Mouse (Mus musculus) midbrain, embryonic 11.5 days (tissue): ENCODE measurements at regions not wholly inside any gene's neighbourhood (a gene's known extent, or its start where the extent isn't known, plus 50 kb on each side); places are given as distances from the start of the nearest gene placed in this dataset.
A peak's percentile ranks its signal among the peaks of the same experiment; 100 is the strongest.

Experiments
- ATAC-seq: fragments of 200-750 bp; cut with Nextera tagmentation; 2 replicates; pipeline ENCODE4 v1.8.0; 2017; ENCODE audit warnings: moderate TSS enrichment, moderate library complexity; ENCODE audit not compliant: low FRiP score
- DNase-seq: peaks from one replicate; pipeline ENCODE4 v3.0.0; 2015; ENCODE audit warnings: low spot score; ENCODE audit errors: missing footprints
- H3K27ac ChIP-seq: fragments of 300-500 bp; sonication (generic); 2 replicates; pipeline ENCODE4 v1.5.1; 2014; ENCODE audit warnings: low read depth, low read length
- H3K27me3 ChIP-seq: fragments of 300-500 bp; sonication (generic); 2 replicates; pipeline ENCODE4 v1.6.1; 2014; ENCODE audit warnings: mild to moderate bottlenecking, low read length, moderate library complexity, mixed read lengths; ENCODE audit not compliant: control insufficient read depth, insufficient read depth
- H3K36me3 ChIP-seq: fragments of 300-500 bp; sonication (generic); 2 replicates; pipeline ENCODE4 v1.6.1; 2014; ENCODE audit warnings: mild to moderate bottlenecking, low read length, moderate library complexity, mixed read lengths; ENCODE audit not compliant: control insufficient read depth, insufficient read depth
- H3K4me1 ChIP-seq: fragments of 300-500 bp; sonication (generic); 2 replicates; pipeline ENCODE4 v1.6.1; 2014; ENCODE audit warnings: low read length; ENCODE audit not compliant: control insufficient read depth, insufficient read depth
- H3K4me2 ChIP-seq: fragments of 300-500 bp; sonication (generic); 2 replicates; pipeline ENCODE4 v1.6.1; 2014; ENCODE audit warnings: mild to moderate bottlenecking, moderate library complexity
- H3K4me3 ChIP-seq: fragments of 300-500 bp; sonication (generic); 2 replicates; pipeline ENCODE4 v1.5.1; 2014; ENCODE audit warnings: low read depth, low read length
- H3K9ac ChIP-seq: fragments of 300-500 bp; sonication (generic); 2 replicates; pipeline ENCODE4 v1.6.1; 2014; ENCODE audit warnings: low read length
- H3K9me3 ChIP-seq: fragments of 300-500 bp; sonication (generic); 2 replicates; pipeline ENCODE4 v1.6.1; 2016; ENCODE audit warnings: low read length; ENCODE audit not compliant: control insufficient read depth
- WGBS: fragments of 180-500 bp; shearing (Covaris S2); extraction: QIAGEN DNeasy Blood & Tissue Kit; methylation state at CpG from one replicate; pipeline ENCODE4 v1.1.7; 2014; 5-methylcytosine and 5-hydroxymethylcytosine counted together

DNA sequence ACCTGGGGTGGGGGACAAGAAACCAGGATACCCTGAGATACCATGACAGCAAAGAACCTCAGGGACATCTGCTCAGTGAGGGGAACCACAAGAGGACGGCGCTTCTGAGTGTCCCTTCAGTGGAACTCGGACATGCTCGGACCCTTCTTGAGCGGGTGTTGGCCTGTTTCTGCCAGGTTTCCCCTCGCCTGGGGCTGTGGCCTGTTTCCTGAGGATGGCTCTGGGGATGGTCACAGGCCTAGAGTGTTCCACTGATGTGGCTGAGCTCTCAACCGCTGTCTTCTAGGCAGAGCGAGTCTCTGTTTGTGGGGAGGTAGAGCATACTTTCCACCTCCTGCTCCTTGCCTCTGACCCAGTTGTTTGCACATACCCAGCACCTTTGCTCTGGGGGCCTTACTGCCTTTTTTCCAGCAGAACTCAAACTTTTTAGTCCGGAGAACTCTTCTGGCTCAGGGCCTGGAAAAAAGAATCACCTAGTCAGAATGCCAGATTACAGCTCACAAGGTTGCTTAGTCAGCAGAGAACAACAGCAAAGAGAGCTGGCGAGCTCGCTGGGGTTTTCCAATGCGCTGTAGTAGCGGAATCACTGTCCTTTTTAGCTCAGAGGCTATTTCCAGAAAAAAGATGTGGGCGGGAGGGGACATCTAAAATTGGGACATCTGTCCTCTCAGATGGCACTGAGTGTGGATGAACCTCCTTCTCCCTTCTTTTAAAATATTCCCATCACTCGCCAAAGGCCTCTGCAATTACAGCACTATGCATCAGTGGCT lies 65.3 kb downstream of the Med10 start:
- Histone ChIP-seq H3K4me3 (no peak overlapping the region), H3K9me3 (no peaks in the 10 kb centered on the region), H3K4me1 (no peaks in the 10 kb centered on the region), H3K9ac (no peak overlapping the region), H3K4me2 (no peak overlapping the region), H3K27ac (no peak overlapping the region), H3K27me3 (no peaks in the 10 kb centered on the region), H3K36me3 (no peaks in the 10 kb centered on the region)
- 86% methylated on average over 15 of the region's 15 CpGs for WGBS
- DNase-seq (no peak), ATAC-seq (no peak)

DNA sequence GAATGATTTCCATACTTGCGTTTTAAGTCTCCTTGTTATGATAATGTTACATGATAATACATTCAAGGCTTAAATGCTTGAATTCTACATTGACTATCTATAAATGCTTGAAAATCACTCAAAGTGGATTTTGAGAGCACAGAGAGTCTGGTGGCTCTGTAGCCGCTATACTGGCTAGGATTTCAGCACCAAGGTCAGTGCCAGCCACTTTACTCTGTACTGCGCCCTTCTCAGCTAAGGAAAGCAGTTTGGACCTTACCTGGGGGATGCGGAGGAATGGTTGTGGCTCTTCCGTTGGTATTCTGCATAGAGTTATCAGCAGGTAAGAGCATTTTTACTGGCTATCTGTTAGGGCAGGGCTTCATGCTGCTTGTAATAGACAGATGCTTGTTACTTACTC lies 94.3 kb downstream of the Med10 start:
- Histone ChIP-seq H3K9me3 (no peaks in the 10 kb centered on the region), H3K9ac (no peak overlapping the region), H3K4me2 (no peak overlapping the region), H3K36me3 (no peaks in the 10 kb centered on the region), H3K27ac (no peak overlapping the region), H3K4me1 (no peaks in the 10 kb centered on the region), H3K4me3 (no peak overlapping the region), H3K27me3 (no peaks in the 10 kb centered on the region)
- 23% methylated on average over 5 of the region's 5 CpGs for WGBS
- DNase-seq (peak; percentile 89), ATAC-seq (no peak)

DNA sequence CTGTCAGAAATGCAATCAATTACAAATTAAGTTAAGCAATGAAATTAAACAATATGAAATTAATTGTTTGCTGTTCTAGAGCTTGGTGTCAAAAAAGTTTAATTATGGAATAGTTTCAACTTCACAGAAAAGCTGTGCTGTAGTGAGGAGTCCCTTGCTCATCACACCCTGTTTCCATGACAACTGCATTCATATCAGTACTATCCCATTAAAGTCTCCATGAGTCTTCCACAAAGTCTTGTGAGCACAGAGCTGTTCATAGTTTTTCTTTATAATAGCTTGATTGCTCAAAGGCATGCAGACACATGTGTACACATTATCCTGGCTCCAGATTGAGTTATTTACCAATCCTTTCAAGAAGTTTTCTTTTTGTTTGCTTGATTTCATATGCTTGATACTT lies 98.9 kb downstream of the Med10 start:
- Histone ChIP-seq H3K9ac (no peak overlapping the region), H3K27ac (no peak overlapping the region), H3K36me3 (no peaks in the 10 kb centered on the region), H3K4me3 (no peak overlapping the region), H3K9me3 (no peaks in the 10 kb centered on the region), H3K4me1 (no peaks in the 10 kb centered on the region), H3K4me2 (no peak overlapping the region), H3K27me3 (no peaks in the 10 kb centered on the region)
- DNase-seq (no peak), ATAC-seq (no peak)

DNA sequence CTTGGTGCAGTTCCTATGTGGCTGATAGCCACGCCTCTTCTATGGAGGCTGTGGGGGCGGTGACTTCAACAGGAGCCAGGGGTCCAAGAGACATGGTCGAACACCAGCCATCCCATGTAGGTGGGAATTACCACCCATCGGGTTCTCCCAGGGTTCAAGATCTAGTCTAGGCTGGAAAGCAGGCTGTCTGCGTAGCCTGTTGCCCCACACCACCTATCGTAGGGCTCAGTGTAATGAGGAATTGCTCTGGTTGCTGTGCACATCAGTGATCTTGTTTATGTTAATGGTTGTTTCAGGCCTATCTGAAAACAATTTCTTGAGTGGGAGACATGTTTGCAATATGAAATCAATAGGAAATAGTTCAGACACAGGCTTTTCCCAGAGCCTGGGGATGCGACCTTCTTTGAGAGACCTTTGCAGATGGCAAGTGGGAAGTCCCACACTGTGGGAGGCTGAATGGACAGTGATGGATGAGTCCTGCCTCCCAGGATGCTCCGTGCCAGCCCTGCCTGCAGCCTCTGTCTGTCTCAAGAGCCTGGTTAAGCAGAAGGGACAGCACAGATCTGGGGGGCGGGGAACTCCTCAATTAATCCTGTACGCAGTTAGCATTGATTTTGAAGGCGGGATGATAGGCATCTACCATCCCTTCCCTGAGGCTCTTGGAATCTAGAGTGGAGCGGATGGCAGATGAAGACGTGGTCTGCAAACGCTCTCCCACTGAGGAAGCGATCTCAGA lies 104.8 kb downstream of the Med10 start:
- Histone ChIP-seq H3K9me3 (no peaks in the 10 kb centered on the region), H3K4me3 (no peak overlapping the region), H3K27ac (no peak overlapping the region), H3K4me2 (no peak overlapping the region), H3K27me3 (no peaks in the 10 kb centered on the region), H3K9ac (no peak overlapping the region), H3K36me3 (no peaks in the 10 kb centered on the region), H3K4me1 (no peaks in the 10 kb centered on the region)
- ATAC-seq = peak; percentile 44; the same call in 1 of the 2 replicates
- DNase-seq = no peak
- WGBS = 79% methylated on average over 15 of the region's 15 CpGs

GRCm38 (mm10) chr13:69915796-69916195 lies 113.6 kb downstream of the Med10 start:
- ATAC-seq = no peak
- 81% methylated on average over 3 of the region's 3 CpGs for WGBS

DNA sequence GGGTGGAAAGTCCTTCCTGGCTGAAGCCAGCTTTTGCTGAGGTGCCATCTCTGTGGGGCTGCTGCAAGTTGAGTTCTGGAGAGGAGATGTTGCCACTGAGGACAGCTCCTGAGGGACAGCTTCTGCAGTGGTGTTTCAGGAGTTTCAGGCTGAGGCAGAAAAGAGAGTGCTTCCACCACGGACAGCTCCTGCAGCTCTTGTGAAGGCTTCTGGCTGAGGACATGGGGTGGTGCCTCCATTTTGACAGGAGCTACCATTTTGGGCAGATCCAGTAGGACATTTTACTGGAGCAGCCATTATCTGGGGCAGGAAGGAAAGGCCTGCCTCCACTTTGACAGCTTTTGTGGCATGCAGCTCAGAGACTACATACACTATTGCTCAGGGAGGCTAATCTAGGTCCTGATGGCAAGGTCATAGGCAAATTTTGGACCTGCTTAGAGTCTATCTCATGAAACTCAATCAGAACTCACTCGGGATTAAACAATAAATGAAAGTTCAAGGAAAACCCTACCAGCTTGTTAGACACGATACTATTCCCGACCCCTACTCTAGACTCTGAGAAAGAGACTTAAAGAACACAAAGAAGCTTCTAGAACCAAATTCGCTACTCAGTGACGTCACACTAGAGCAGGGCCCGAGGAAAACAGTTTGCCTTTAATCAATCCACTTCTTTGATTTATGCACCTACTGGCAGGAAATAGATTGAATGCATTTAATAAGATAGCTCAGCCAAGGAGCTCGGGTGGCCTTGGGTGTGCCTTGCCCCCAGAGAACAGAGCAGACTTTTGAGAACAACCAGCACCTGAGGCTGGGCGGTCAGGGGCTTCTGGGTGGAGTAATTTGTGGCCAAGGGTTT lies 130.7 kb downstream of the Med10 start:
- Histone ChIP-seq H3K4me3 (no peak overlapping the region), H3K36me3 (no peaks in the 10 kb centered on the region), H3K27ac (peak overlapping the region; percentile 26; the same call in 1 of the 2 replicates), H3K4me1 (peaks cover 10% of the 10 kb centered on the region), H3K9me3 (no peaks in the 10 kb centered on the region), H3K27me3 (no peaks in the 10 kb centered on the region), H3K9ac (no peak overlapping the region), H3K4me2 (peak overlapping the region; percentile 8; the same call in 1 of the 2 replicates)
- ATAC-seq (no peak; the same call in 1 of the 2 replicates), DNase-seq (peak; percentile 84)
- 58% methylated on average over 9 of the region's 9 CpGs for WGBS

More at GRCm38 (mm10) chr13:69915796-69916195, 113.6 kb downstream of the Med10 start:
- Histone ChIP-seq H3K9me3 (no peaks in the 10 kb centered on the region; the same call in 1 of the 2 replicates), H3K9ac (no peak overlapping the region), H3K4me1 (no peaks in the 10 kb centered on the region), H3K4me2 (no peak overlapping the region), H3K4me3 (no peak overlapping the region), H3K27me3 (no peaks in the 10 kb centered on the region), H3K36me3 (no peaks in the 10 kb centered on the region), H3K27ac (no peak overlapping the region)
- DNase-seq = no peak

- WGBS = 21% methylated on average over 6 of the region's 6 CpGs
- H3K9me3 ChIP-seq = no peaks in the 10 kb centered on the region
These were observed 131.3 kb downstream of the Med10 start for GRCm38 (mm10) chr13:69933551-69933845.

DNA sequence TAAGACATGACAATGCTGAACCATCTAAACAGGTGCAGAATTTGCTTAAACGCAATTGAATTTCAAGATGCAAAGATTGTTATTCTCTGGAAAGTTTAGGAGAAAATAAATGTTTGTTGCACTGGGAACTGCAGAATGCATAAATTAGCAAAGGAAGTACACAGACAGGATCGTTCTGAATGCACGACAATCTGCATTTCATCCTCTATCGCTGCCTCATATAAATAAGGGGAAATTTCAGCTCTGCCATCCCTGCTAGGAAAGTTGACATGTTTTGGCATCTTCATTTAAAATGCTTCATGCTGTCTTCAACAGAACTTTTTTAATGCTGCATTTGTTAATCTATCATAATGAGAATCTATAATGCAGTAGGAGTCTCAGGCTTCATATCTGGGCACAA lies 137.6 kb downstream of the Med10 start:
- no peak overlapping the region for H3K4me3 ChIP-seq
- 92% methylated on average over 4 of the region's 4 CpGs for WGBS
- no peak overlapping the region for H3K4me2 ChIP-seq
- H3K9me3 ChIP-seq = no peaks in the 10 kb centered on the region
- no peak overlapping the region for H3K9ac ChIP-seq
- H3K4me1 ChIP-seq = peaks cover 6% of the 10 kb centered on the region
- no peaks in the 10 kb centered on the region for H3K36me3 ChIP-seq
- H3K27ac ChIP-seq = no peak overlapping the region
- no peak for DNase-seq
- H3K27me3 ChIP-seq = no peaks in the 10 kb centered on the region
- ATAC-seq = no peak

More at GRCm38 (mm10) chr13:69933551-69933845, 131.3 kb downstream of the Med10 start:
- DNase-seq = peak; percentile 98
- Histone ChIP-seq H3K27ac (peak overlapping the region; percentile 2; the same call in 1 of the 2 replicates), H3K4me3 (no peak overlapping the region), H3K9ac (no peak overlapping the region; the same call in 1 of the 2 replicates), H3K36me3 (no peaks in the 10 kb centered on the region), H3K4me2 (peak overlapping the region; percentile 8), H3K4me1 (peaks cover 10% of the 10 kb centered on the region), H3K27me3 (no peaks in the 10 kb centered on the region)
- peak; percentile 96 for ATAC-seq
